Mouse (Mus musculus): Measurements from ENCODE around the gene Nckap5.
"Not testable (repeated sequence)": the region's sequence is repeated elsewhere in the genome, so short reads cannot be mapped to it uniquely, and the experiment has no call there.

Gene Nckap5

DNA sequence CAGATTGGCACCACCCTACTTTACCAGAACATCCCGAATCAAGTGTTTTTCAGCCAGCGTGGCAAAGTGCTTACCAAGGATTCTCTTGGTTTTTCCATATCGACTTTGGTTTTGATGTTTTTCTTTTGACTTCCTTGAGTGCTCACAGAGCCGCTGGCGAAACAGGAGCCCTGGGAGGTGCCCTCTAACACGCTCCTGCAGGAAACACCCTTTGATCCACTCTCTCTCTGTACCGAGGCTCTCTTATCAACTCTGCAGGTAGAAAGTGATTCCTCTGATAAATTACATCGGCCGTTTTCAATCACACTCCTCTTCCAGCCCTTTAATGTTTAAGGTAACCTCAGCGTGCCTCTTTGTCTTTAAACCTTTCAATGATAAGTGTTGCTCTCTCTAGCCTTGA lies 807.6 kb downstream of the Nckap5 start:
- no peak for DNase-seq (ENCODE audit: low spot score in 2 of 2)

DNA sequence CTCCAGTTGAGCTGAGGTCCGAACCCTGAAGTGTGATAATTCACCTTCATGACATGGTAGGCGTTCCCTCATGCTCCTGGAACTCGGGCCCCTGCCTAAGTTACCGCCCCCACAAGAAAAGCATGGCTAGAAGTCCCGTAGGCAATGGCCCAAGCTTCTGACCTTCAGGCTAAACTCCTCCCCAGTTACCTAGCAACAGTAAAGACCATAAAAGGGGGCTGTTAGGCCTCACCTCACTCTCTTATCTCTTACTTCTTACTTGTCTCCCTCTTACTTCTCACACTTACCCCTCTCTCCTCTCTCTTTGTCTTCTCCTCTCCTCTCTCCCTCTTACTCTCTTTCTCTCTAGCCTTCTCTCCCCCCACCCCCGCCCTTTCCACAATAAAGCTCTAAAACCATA lies 811.9 kb downstream of the Nckap5 start:
- not testable (repeated sequence) for DNase-seq (ENCODE audit: low spot score in 2 of 2)

DNA sequence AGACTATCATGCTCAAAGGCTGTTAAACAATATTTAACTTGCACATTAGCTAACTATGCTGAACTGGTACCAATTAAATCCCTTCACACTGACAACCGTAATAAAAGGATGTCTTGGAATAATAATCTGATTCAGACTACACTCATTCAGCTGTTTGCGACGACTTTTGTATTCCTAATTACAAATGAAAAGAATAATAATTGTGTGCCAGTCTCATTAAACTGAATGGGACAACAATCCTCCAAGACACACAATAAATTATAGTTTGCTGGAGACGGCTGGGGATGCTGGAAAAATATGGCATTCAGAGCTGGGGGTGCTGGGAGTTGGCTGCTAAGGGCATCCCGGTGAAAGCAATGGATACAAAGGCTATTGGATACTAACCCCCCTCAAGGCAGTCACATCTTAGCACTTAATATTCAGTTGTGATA lies 818.9 kb downstream of the Nckap5 start:
- DNase-seq (ENCODE audit: low spot score in 2 of 2): no peak

GRCm38 (mm10) chr1:126007571-126007970 lies 823.0 kb downstream of the Nckap5 start:
- no peak for DNase-seq (ENCODE audit: low spot score in 2 of 2)

DNA sequence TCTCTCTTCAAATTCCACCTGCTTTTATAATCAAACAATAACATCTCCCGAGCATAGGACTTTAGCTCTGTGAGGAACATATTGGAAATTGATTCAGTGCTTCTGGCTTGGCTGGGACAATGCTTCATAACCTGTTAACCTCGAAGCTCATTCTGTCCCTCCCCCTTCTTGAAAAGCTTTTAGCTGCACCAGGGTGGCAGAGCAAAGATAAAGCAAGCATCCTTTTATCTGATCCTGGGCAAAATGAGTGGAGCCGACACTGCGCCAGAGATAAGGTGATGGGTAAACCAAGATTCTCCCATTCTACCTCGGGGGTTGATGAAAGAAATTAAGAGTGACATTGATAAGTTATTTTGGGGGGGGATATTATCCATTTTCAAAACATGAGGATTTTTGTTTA lies 824.9 kb downstream of the Nckap5 start:
- DNase-seq (ENCODE audit: low spot score in 2 of 2): no peak

DNA sequence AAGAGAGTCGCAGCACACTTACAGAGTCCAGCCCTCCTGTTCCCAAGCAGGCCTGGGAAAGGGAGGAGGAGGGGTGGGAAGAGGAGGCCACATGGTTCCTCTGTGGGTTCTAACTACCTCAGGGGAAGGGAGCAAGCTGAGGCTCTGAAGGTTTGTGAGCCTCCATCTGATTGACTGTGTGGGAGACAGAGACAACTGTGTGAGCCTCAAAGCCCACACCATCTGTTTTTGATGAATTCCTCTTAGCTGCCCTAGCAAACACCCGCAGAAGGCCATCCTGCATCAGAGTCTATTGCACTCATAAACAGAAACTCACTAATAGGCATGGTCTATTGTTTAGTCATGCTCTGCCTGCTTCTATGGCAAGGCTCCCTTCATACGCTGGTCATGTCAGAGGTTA lies 834.1 kb downstream of the Nckap5 start:
- DNase-seq (ENCODE audit: low spot score in 2 of 2): no peak

- no peak for DNase-seq (ENCODE audit: low spot score in 2 of 2)
These were observed 842.8 kb downstream of the Nckap5 start for GRCm38 (mm10) chr1:125987803-125988202.

DNA sequence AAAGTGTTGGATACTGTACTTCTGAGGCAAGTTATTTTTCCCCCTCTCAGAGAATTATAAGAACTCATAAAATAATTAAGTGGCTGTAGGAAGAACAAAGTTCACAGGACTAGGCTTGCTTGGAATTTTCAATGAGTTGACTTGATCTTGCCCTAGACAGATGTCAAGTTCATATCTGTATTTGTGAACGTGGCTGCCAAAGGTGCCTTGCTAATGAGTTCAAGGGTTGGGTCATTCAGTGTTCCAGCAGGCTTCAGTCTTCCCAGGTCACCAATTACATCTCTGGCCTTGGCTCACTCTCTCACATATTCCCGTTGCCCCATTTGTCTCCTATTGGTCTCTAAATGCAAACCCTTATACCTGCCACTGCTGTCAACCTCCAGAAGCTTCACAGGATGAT lies 846.0 kb downstream of the Nckap5 start:
- DNase-seq (ENCODE audit: low spot score in 2 of 2): no peak

DNA sequence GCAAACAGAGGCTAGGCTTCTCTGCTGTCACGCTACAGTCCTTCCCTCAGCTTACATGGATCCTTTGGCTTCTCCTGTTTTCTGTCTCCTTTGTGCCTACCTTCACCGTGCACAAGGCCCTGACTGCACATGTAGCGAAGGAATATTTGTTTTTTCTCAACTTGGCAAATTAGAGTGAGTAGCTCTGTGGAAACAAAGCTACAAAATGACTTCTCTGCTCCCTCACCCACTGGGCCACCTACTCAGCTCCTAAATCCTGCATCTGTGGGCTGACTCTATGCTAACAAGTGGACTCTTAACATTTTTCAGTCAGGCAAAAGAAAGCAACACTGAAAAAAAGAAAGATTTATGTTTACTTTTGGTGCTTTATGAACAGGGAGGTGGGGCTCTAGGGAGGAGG lies 856.0 kb downstream of the Nckap5 start:
- DNase-seq (ENCODE audit: low spot score in 2 of 2): no peak

DNA sequence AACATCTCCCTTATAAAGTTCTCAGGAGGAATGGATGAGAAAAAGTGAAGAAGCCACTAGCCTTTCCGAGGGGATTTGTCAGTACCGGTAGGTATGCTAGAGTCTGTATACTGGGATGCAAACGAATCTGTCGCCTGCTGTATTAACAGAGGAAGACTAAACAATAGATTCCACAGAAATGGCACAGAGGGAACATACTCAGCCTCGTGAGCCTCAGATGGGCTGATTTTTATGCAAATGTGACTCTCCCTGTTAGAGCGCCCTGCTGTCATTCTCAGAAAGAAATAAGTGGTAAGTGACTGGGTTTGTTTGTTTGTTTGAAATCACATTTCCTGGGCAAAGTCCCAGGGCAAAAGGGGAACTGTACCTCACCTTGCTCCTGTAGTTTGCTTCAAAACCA lies 858.7 kb downstream of the Nckap5 start:
- no peak for DNase-seq (ENCODE audit: low spot score in 2 of 2)

DNA sequence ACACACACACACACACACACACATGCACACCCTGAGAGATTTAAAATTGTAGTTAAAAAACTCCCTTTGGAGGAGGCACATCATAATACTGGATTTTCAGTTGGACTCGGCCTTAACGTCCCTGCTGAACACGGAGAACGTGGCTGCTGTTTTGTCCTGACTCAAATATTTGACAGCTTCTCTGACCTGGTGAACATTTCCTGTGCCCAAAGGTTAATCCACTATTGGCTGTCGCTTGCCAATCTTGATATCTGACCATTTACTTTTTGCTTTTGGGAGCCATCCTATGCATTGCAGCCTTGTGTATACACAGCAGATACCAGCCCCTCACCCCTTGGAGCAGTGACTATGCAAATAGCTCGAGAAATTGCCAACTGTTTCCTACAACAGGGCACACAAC lies 862.9 kb downstream of the Nckap5 start:
- no peak for DNase-seq (ENCODE audit: low spot score in 2 of 2)

DNA sequence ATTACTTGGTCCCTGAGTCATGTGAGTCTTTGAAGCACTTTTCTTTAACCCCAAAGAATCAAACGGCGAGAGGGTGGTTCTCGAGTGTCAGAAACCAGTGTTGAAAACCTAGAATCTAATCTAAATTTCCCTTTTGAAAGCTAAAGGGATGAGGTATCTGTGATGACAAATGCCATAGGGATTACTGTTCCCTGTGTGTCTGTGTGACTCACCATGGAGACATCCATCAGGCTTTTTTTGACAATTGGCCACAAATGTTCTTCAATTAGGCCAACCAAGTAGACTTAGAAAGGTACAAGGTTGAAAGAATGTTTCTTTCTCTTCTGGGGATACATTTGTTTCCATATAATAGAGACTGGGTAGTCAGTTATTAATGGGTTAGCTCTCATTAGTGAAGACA lies 879.6 kb downstream of the Nckap5 start:
- no peak for DNase-seq (ENCODE audit: low spot score in 2 of 2)

DNA sequence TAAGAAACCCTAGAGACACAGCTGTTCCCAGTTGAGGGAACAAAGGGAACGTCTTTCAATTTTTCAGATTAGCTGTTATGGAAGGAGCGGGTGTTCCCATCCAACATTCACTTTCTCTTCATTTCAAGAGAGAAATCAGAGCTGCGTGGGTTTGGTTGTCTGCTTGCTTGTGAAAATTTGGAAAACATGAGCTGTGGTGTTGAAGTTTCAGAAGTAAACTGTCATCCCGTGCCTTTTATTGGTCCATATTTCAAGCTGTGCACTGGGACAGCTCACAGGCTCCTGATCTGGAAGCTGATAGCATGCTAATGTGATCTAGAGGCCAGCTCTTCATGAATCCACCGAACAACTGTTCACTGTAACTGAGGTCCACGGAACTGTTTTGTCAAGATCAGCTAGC lies 881.5 kb downstream of the Nckap5 start:
- DNase-seq (ENCODE audit: low spot score in 2 of 2): no peak

DNA sequence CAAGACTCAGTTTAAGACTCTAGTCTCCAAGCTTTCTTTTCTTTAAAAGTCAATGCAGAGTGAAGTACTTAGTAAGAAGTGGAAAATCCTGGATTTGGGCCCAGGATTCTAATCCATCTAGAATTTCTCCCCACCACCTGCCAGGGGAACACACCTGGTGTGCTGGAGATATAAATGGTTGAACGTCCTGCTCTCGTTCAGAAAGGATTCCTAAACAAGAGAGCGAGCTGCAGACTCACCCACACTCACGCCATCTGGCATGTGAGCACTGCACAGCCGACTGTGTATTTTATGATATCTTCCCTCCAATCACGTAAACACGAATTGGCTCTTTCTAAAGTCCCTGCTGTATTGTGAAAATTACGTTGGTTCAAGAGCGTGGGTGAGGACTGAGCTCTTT lies 885.5 kb downstream of the Nckap5 start:
- DNase-seq (ENCODE audit: low spot score in 2 of 2): no peak

DNA sequence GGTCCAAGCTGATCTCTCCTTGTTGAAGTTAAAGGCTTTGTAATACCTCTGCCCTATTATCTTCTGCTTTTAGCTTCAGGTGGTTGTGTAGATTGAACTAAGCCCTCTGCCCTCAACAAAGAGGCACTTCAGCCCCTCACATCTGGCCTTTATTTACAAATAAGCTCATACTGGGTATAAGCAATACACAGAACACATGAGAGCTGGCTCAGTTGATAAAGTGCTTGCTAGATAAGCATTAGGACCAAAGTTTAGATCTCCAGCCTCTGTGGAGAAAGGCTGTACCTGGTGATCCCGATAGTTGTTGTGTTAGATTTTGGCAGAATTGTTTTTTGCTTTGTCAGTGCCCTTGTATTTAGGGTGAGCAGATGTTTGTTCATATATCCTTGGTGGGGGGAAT lies 887.3 kb downstream of the Nckap5 start:
- no peak for DNase-seq (ENCODE audit: low spot score in 2 of 2)

DNA sequence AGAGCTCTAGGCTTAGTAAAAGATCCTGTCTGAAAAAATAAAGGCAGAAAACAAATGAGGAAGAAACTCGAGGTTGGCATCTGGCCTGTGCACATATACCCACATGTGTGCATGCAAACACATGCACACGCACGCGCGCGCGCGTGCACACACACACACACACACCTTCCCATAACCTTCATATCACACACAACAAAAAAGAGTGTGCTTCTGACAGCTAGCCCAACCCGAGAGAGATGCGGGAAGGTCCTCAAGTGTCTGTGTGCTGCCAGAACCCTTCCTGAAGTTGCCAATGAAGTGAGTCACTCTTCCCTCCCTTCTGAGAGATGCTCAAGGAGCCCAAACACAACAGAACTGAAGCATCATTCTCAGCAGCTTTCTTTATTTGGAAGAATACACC lies 905.1 kb downstream of the Nckap5 start:
- no peak for DNase-seq (ENCODE audit: low spot score in 2 of 2)

DNA sequence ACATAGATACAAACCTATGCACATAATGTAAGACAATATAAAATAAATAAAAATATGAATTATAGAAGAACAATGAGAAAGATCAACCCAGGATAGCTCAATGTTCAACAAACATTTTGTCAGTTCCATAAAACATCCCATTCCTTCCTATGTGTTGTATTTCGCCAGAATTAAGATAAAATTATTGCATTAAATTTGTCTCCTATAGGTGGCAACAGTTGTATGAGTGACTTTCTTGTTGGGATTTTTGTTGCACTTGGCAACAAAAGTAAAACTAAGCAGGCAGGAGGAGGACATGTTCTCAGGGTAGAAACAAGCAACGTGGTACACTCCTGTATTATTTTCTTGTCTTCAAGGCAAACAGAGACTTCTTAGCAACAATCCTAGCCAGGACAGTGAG lies 907.5 kb downstream of the Nckap5 start:
- DNase-seq (ENCODE audit: low spot score in 2 of 2): no peak

DNA sequence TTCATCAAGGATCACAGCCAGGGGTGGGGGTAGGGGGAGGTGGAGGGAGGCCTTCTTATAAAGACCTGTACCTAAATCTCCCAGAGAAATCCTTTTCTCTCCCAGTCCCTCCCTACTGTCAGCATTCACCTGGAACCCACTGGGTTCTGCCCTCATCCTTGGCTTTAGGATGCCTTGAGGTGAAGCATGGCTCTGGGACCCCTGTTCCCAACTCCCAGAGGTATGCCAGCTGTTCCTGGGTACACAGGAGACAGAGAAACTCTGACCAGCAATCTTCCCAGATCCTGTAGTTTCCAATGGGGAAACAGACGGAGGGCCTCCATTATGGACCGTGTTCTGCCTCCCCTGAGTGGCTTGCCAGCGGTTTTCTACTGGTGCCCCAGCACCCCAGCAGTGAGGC lies 909.9 kb downstream of the Nckap5 start:
- no peak for DNase-seq (ENCODE audit: low spot score in 2 of 2)

- no peak for DNase-seq (ENCODE audit: low spot score in 2 of 2)
These were observed 917.7 kb downstream of the Nckap5 start, which contains the start of gene Lypd1 for GRCm38 (mm10) chr1:125912601-125913600. Gene Lypd1 (minus strand): TSS chr1:125913101.

GRCm38 (mm10) chr1:125911901-125912445 lies 918.6 kb downstream of the Nckap5 start:
- DNase-seq (ENCODE audit: low spot score in 2 of 2): no peak

DNA sequence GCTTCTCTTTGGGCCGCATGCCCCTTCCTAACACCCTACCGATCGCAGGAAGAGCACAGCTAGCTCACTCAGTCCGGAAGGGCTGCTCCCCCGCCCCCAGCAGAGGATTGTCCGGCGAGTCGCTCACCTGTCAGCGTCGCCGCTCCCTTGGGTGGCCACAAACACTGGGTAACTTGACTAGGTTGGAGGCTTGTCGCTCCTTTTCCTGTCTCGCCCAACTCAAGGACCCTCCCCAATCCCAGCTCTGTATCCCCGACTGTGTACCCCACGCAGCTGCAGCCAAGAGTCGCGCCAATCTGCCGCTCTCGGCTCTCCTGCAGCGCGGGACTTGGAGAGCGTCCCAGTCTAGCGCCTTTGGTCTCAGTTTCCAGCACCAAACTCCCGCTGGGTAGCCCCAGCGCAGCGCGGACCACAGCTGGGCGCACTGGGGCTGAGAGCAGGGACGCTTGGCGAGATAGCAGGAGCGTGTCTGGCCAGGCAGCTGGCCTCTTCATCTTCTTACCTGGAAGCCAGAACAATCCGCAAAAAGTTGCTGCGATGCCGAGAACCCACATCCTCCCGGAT lies 919.2 kb downstream of the Nckap5 start:
- no peak for DNase-seq (ENCODE audit: low spot score in 2 of 2)

DNA sequence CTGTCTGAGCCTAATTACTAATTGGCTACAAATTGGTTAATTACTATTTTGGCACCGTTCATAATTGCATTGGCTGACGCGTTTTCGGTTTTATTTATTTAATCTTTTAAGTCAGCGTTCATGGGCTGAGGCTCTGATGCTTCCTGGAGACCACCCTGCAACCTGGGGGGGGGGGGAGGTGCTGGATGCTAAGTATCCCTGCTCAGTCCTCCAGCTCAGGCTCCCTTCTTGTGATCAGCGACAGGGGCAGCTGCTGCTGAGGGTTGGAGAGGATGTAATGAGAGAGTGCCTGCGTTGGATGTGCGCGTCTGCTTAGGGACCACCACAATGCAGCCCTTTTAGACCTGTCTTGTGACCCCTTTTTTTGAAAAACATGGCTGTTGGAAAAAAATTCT lies 919.7 kb downstream of the Nckap5 start:
- no peak for DNase-seq (ENCODE audit: low spot score in 2 of 2)

Data from natural killer cell, adult 2 months (primary cell).